Mouse (Mus musculus): ENCODE measurements at regions not wholly inside any gene's neighbourhood (a gene's known extent, or its start where the extent isn't known, plus 50 kb on each side); places are given as distances from the start of the nearest gene placed in this dataset.

GRCm38 (mm10) chr10:91923626-91924025 lies 742.5 kb upstream of the Tmpo start:
- DNase-seq (ENCODE audit: low read depth, low spot score) = no peak
- H3K27ac ChIP-seq (ENCODE audit: insufficient read depth, low read depth, low read length, poor library complexity, severe bottlenecking) = no peak overlapping the region
- H3K4me3 ChIP-seq (ENCODE audit: insufficient read depth in 1 of 2, low read depth in 1 of 2, low read length in 2 of 2, poor library complexity in 1 of 2, severe bottlenecking in 1 of 2) = no peak overlapping the region
- in situ Hi-C loops (cut with MboI; ENCODE audit: low sequenced_read_pairs in 2 of 2, unreplicated experiment in 2 of 2) = no loop called here
- no peaks in the 10 kb centered on the region for H3K4me1 ChIP-seq (ENCODE audit: control insufficient read depth in 2 of 2, insufficient read depth in 2 of 2, low read length in 2 of 2, poor library complexity in 1 of 2)
- no peak for TF ChIP-seq CHD2 (IDR thresholded peaks at IDR 0.05; ENCODE audit: low read depth, low read length)
- no peak for TF ChIP-seq ZC3H11A (IDR thresholded peaks at IDR 0.05; ENCODE audit: borderline replicate concordance, low read depth, low read length)
- TF ChIP-seq MAFK (IDR thresholded peaks at IDR 0.05; ENCODE audit: insufficient read depth, low read depth, low read length) = no peak
- TF ChIP-seq ZNF384 (IDR thresholded peaks at IDR 0.05; ENCODE audit: low read depth, low read length) = no peak
- TF ChIP-seq HCFC1 (IDR thresholded peaks at IDR 0.05; ENCODE audit: borderline replicate concordance, insufficient read depth, low read length) = no peak
- H3K9me3 ChIP-seq (ENCODE audit: control insufficient read depth, insufficient read depth, low read depth, low read length) = no peaks in the 10 kb centered on the region
- no peak overlapping the region for H3K9ac ChIP-seq (ENCODE audit: insufficient read depth, low read depth, low read length, poor library complexity, severe bottlenecking)
- H3K36me3 ChIP-seq (ENCODE audit: control insufficient read depth, insufficient read depth, low read length, poor library complexity, severe bottlenecking) = no peaks in the 10 kb centered on the region

- H3K9me3 ChIP-seq (ENCODE audit: control insufficient read depth, insufficient read depth, low read depth, low read length) = no peaks in the 10 kb centered on the region
- no peak for DNase-seq (ENCODE audit: low read depth, low spot score)
- no peaks in the 10 kb centered on the region for H3K4me1 ChIP-seq (ENCODE audit: control insufficient read depth in 2 of 2, insufficient read depth in 2 of 2, low read length in 2 of 2, poor library complexity in 1 of 2)
- no peak overlapping the region for H3K4me3 ChIP-seq (ENCODE audit: insufficient read depth in 1 of 2, low read depth in 1 of 2, low read length in 2 of 2, poor library complexity in 1 of 2, severe bottlenecking in 1 of 2)
- no peak overlapping the region for H3K9ac ChIP-seq (ENCODE audit: insufficient read depth, low read depth, low read length, poor library complexity, severe bottlenecking)
- in situ Hi-C loops (cut with MboI; ENCODE audit: low sequenced_read_pairs in 2 of 2, unreplicated experiment in 2 of 2) = loop anchor here in 1 of 2 experiments (25.0 kb wide), 1 partner anchor 1122 kb away; no protein-coding TSS in a partner anchor
- H3K36me3 ChIP-seq (ENCODE audit: control insufficient read depth, insufficient read depth, low read length, poor library complexity, severe bottlenecking) = no peaks in the 10 kb centered on the region
- no peak for TF ChIP-seq MAFK (IDR thresholded peaks at IDR 0.05; ENCODE audit: insufficient read depth, low read depth, low read length)
- no peak for TF ChIP-seq HCFC1 (IDR thresholded peaks at IDR 0.05; ENCODE audit: borderline replicate concordance, insufficient read depth, low read length)
- TF ChIP-seq CHD2 (IDR thresholded peaks at IDR 0.05; ENCODE audit: low read depth, low read length) = no peak
- TF ChIP-seq ZNF384 (IDR thresholded peaks at IDR 0.05; ENCODE audit: low read depth, low read length) = no peak
- TF ChIP-seq ZC3H11A (IDR thresholded peaks at IDR 0.05; ENCODE audit: borderline replicate concordance, low read depth, low read length) = no peak
- H3K27ac ChIP-seq (ENCODE audit: insufficient read depth, low read depth, low read length, poor library complexity, severe bottlenecking) = no peak overlapping the region
Observed at GRCm38 (mm10) chr10:91889864-91890263, 708.7 kb upstream of the Tmpo start.

- H3K9me3 ChIP-seq (ENCODE audit: control insufficient read depth, insufficient read depth, low read depth, low read length) = no peaks in the 10 kb centered on the region
- H3K4me3 ChIP-seq (ENCODE audit: insufficient read depth in 1 of 2, low read depth in 1 of 2, low read length in 2 of 2, poor library complexity in 1 of 2, severe bottlenecking in 1 of 2) = no peak overlapping the region
- H3K27ac ChIP-seq (ENCODE audit: insufficient read depth, low read depth, low read length, poor library complexity, severe bottlenecking) = no peak overlapping the region
- no peak for TF ChIP-seq MAFK (IDR thresholded peaks at IDR 0.05; ENCODE audit: insufficient read depth, low read depth, low read length)
- no peak for TF ChIP-seq CHD2 (IDR thresholded peaks at IDR 0.05; ENCODE audit: low read depth, low read length)
- no peak for TF ChIP-seq ZC3H11A (IDR thresholded peaks at IDR 0.05; ENCODE audit: borderline replicate concordance, low read depth, low read length)
- no peak for TF ChIP-seq ZNF384 (IDR thresholded peaks at IDR 0.05; ENCODE audit: low read depth, low read length)
- no peak for TF ChIP-seq HCFC1 (IDR thresholded peaks at IDR 0.05; ENCODE audit: borderline replicate concordance, insufficient read depth, low read length)
- no peak for DNase-seq (ENCODE audit: low read depth, low spot score)
- H3K36me3 ChIP-seq (ENCODE audit: control insufficient read depth, insufficient read depth, low read length, poor library complexity, severe bottlenecking) = no peaks in the 10 kb centered on the region
- in situ Hi-C loops (cut with MboI; ENCODE audit: low sequenced_read_pairs in 2 of 2, unreplicated experiment in 2 of 2) = loop anchor here in 1 of 2 experiments (25.0 kb wide), 1 partner anchor 1124 kb away; no protein-coding TSS in a partner anchor
- no peaks in the 10 kb centered on the region for H3K4me1 ChIP-seq (ENCODE audit: control insufficient read depth in 2 of 2, insufficient read depth in 2 of 2, low read length in 2 of 2, poor library complexity in 1 of 2)
- H3K9ac ChIP-seq (ENCODE audit: insufficient read depth, low read depth, low read length, poor library complexity, severe bottlenecking) = no peak overlapping the region
Observed at GRCm38 (mm10) chr10:91888537-91888936, 707.4 kb upstream of the Tmpo start.

GRCm38 (mm10) chr10:91883155-91883554 lies 702.0 kb upstream of the Tmpo start:
- peak; percentile 55 for DNase-seq (ENCODE audit: low read depth, low spot score)
- no peak overlapping the region for H3K27ac ChIP-seq (ENCODE audit: insufficient read depth, low read depth, low read length, poor library complexity, severe bottlenecking)
- in situ Hi-C loops (cut with MboI; ENCODE audit: low sequenced_read_pairs in 2 of 2, unreplicated experiment in 2 of 2) = loop anchor here in 1 of 2 experiments (25.0 kb wide), 1 partner anchor 1129 kb away; no protein-coding TSS in a partner anchor

GRCm38 (mm10) chr10:91882481-91882880 lies 701.4 kb upstream of the Tmpo start:
- H3K4me3 ChIP-seq (ENCODE audit: insufficient read depth in 1 of 2, low read depth in 1 of 2, low read length in 2 of 2, poor library complexity in 1 of 2, severe bottlenecking in 1 of 2) = no peak overlapping the region
- H3K27ac ChIP-seq (ENCODE audit: insufficient read depth, low read depth, low read length, poor library complexity, severe bottlenecking) = no peak overlapping the region
- in situ Hi-C loops (cut with MboI; ENCODE audit: low sequenced_read_pairs in 2 of 2, unreplicated experiment in 2 of 2) = loop anchor here in 1 of 2 experiments (25.0 kb wide), 1 partner anchor 1130 kb away; no protein-coding TSS in a partner anchor
- TF ChIP-seq ZNF384 (IDR thresholded peaks at IDR 0.05; ENCODE audit: low read depth, low read length) (no peak), HCFC1 (IDR thresholded peaks at IDR 0.05; ENCODE audit: borderline replicate concordance, insufficient read depth, low read length) (no peak), MAFK (IDR thresholded peaks at IDR 0.05; ENCODE audit: insufficient read depth, low read depth, low read length) (no peak), ZC3H11A (IDR thresholded peaks at IDR 0.05; ENCODE audit: borderline replicate concordance, low read depth, low read length) (no peak)
- DNase-seq (ENCODE audit: low read depth, low spot score) = no peak
- H3K36me3 ChIP-seq (ENCODE audit: control insufficient read depth, insufficient read depth, low read length, poor library complexity, severe bottlenecking) = no peaks in the 10 kb centered on the region
- no peaks in the 10 kb centered on the region for H3K9me3 ChIP-seq (ENCODE audit: control insufficient read depth, insufficient read depth, low read depth, low read length)
- H3K4me1 ChIP-seq (ENCODE audit: control insufficient read depth in 2 of 2, insufficient read depth in 2 of 2, low read length in 2 of 2, poor library complexity in 1 of 2) = no peaks in the 10 kb centered on the region
- no peak overlapping the region for H3K9ac ChIP-seq (ENCODE audit: insufficient read depth, low read depth, low read length, poor library complexity, severe bottlenecking)

More at GRCm38 (mm10) chr10:91883155-91883554, 702.0 kb upstream of the Tmpo start:
- H3K36me3 ChIP-seq (ENCODE audit: control insufficient read depth, insufficient read depth, low read length, poor library complexity, severe bottlenecking) = no peaks in the 10 kb centered on the region
- H3K4me3 ChIP-seq (ENCODE audit: insufficient read depth in 1 of 2, low read depth in 1 of 2, low read length in 2 of 2, poor library complexity in 1 of 2, severe bottlenecking in 1 of 2) = no peak overlapping the region
- H3K4me1 ChIP-seq (ENCODE audit: control insufficient read depth in 2 of 2, insufficient read depth in 2 of 2, low read length in 2 of 2, poor library complexity in 1 of 2) = no peaks in the 10 kb centered on the region
- no peaks in the 10 kb centered on the region for H3K9me3 ChIP-seq (ENCODE audit: control insufficient read depth, insufficient read depth, low read depth, low read length)
- no peak overlapping the region for H3K9ac ChIP-seq (ENCODE audit: insufficient read depth, low read depth, low read length, poor library complexity, severe bottlenecking)
- peak; percentile 76 for TF ChIP-seq ZC3H11A (IDR thresholded peaks at IDR 0.05; ENCODE audit: borderline replicate concordance, low read depth, low read length)
- no peak for TF ChIP-seq HCFC1 (IDR thresholded peaks at IDR 0.05; ENCODE audit: borderline replicate concordance, insufficient read depth, low read length)
- no peak for TF ChIP-seq ZNF384 (IDR thresholded peaks at IDR 0.05; ENCODE audit: low read depth, low read length)

Measured in ES-E14 (cell line).